Mouse (Mus musculus) telencephalon, adult 2 months (tissue): ENCODE measurements at regions not wholly inside any gene's neighbourhood (a gene's known extent, or its start where the extent isn't known, plus 50 kb on each side); places are given as distances from the start of the nearest gene placed in this dataset.
A peak's percentile ranks its signal among the peaks of the same experiment; 100 is the strongest.
"Not testable (repeated sequence)": the region's sequence is repeated elsewhere in the genome, so short reads cannot be mapped to it uniquely, and the experiment has no call there.

ENCODE experiments used
- DNase-seq: peaks from one replicate; pipeline ENCODE4 v3.0.0-alpha.2; 2011; ENCODE audit warnings: low read depth, low spot score

- DNase-seq = not testable (repeated sequence)
These were observed 455.5 kb downstream of the Plxdc2 start for GRCm38 (mm10) chr2:16811401-16812281.

GRCm38 (mm10) chr2:16820442-16820841 lies 464.3 kb downstream of the Plxdc2 start:
- DNase-seq = peak; percentile 27

GRCm38 (mm10) chr2:16824681-16825230 lies 468.7 kb downstream of the Plxdc2 start:
- DNase-seq = no peak

- DNase-seq = no peak
These were observed 471.2 kb downstream of the Plxdc2 start for GRCm38 (mm10) chr2:16827266-16827665.

- no peak for DNase-seq
These were observed 479.9 kb downstream of the Plxdc2 start for GRCm38 (mm10) chr2:16835960-16836359.

GRCm38 (mm10) chr2:16838718-16839117 lies 482.6 kb downstream of the Plxdc2 start:
- DNase-seq = no peak

- DNase-seq = no peak
These were observed 493.8 kb downstream of the Plxdc2 start for GRCm38 (mm10) chr2:16849916-16850315.

GRCm38 (mm10) chr2:16860056-16860455 lies 504.0 kb downstream of the Plxdc2 start:
- no peak for DNase-seq

- DNase-seq = no peak
These were observed 510.2 kb downstream of the Plxdc2 start for GRCm38 (mm10) chr2:16866163-16866852.

GRCm38 (mm10) chr2:16892381-16892780 lies 536.3 kb downstream of the Plxdc2 start:
- DNase-seq = not testable (repeated sequence)

- no peak for DNase-seq
These were observed 553.3 kb downstream of the Plxdc2 start for GRCm38 (mm10) chr2:16909246-16910038.

GRCm38 (mm10) chr2:16914633-16915032 lies 558.5 kb downstream of the Plxdc2 start:
- DNase-seq = no peak

- DNase-seq = no peak
These were observed 573.9 kb downstream of the Plxdc2 start for GRCm38 (mm10) chr2:16929974-16930373.

GRCm38 (mm10) chr2:16959432-16959831 lies 603.3 kb downstream of the Plxdc2 start:
- DNase-seq = no peak

GRCm38 (mm10) chr2:16977380-16977779 lies 621.3 kb downstream of the Plxdc2 start:
- no peak for DNase-seq

GRCm38 (mm10) chr2:16982823-16983222 lies 626.7 kb downstream of the Plxdc2 start:
- DNase-seq = no peak

- no peak for DNase-seq
These were observed 627.6 kb downstream of the Plxdc2 start for GRCm38 (mm10) chr2:16983583-16984221.
